In genomic region chr13:108323317-108323716, GRCm38 (mm10) we compare ENCODE assay signal across 19 mouse cellular contexts.
"Had no signal": no experiment of that assay in that cellular context is flagged by ENCODE, and none has a peak within 500 bp of the region (broad histone marks: within the 10 kb centered on the region; RNA-seq: fewer than 3 reads in every experiment).

No protein-coding gene starts in this region.

- DNase-seq: lung, adult 18-20 months; lung, embryonic 14.5 days; lung, postnatal 14 days; lung, postnatal 36 days; retina, postnatal 1 day; right cerebral cortex, adult 18-20 months; right cerebral cortex, postnatal 25 days; right cerebral cortex, postnatal 4 days; spleen, adult 18-20 months; thymus, adult 18-20 months; thymus, postnatal 14 days; thymus, postnatal 36 days had no signal

- H3K4me1 ChIP-seq: midbrain, embryonic 13.5 days; midbrain, embryonic 15.5 days; neural tube, embryonic 13.5 days; neural tube, embryonic 15.5 days had no signal

- H3K4me3 ChIP-seq: megakaryocyte, embryonic 14.5 days; midbrain, embryonic 13.5 days; midbrain, embryonic 15.5 days; neural tube, embryonic 13.5 days; neural tube, embryonic 15.5 days had no signal

- H3K36me3 ChIP-seq: midbrain, embryonic 15.5 days; neural tube, embryonic 13.5 days; neural tube, embryonic 15.5 days had no signal

- H3K27ac ChIP-seq: liver, embryonic 14.5 days; macrophage; midbrain, embryonic 13.5 days; midbrain, embryonic 15.5 days; neural tube, embryonic 13.5 days; neural tube, embryonic 15.5 days had no signal

- H3K27me3 ChIP-seq: megakaryocyte, embryonic 14.5 days; midbrain, embryonic 13.5 days; midbrain, embryonic 15.5 days; neural tube, embryonic 13.5 days; neural tube, embryonic 15.5 days had no signal

- ATAC-seq: midbrain, embryonic 13.5 days; midbrain, embryonic 15.5 days had no signal
